Mouse (Mus musculus) heart, embryonic 10.5 days (tissue): ENCODE measurements around the gene Tjp1. TPM values are rescaled to one million over a fixed set of nuclear protein-coding genes. Genes with fewer than 3 reads are reported as not detected.

Experiments used
- DNase-seq: peaks from one replicate; pipeline ENCODE4 v3.0.0-alpha.2; 2017; ENCODE audit warnings: low spot score
- H3K27ac ChIP-seq: fragments of 300-500 bp; sonication (generic); 2 replicates; pipeline ENCODE4 v1.5.1; 2016; ENCODE audit warnings: mild to moderate bottlenecking
- H3K27me3 ChIP-seq: fragments of 300-500 bp; sonication (generic); 2 replicates; pipeline ENCODE4 v1.6.1; 2016; ENCODE audit warnings: mild to moderate bottlenecking; ENCODE audit not compliant: poor library complexity, insufficient read depth, severe bottlenecking
- H3K36me3 ChIP-seq: fragments of 300-500 bp; sonication (generic); 2 replicates; pipeline ENCODE4 v1.6.1; 2016; ENCODE audit warnings: mild to moderate bottlenecking, moderate library complexity
- H3K4me1 ChIP-seq: fragments of 300-500 bp; sonication (generic); 2 replicates; pipeline ENCODE4 v1.6.1; 2016; ENCODE audit warnings: mild to moderate bottlenecking
- H3K4me3 ChIP-seq: fragments of 300-500 bp; sonication (generic); 2 replicates; pipeline ENCODE4 v1.5.1; 2016; ENCODE audit warnings: mild to moderate bottlenecking, moderate library complexity
- H3K9me3 ChIP-seq: fragments of 300-500 bp; sonication (generic); 2 replicates; pipeline ENCODE4 v1.6.1; 2016; ENCODE audit warnings: mild to moderate bottlenecking, moderate library complexity
- WGBS: fragments of 180-500 bp; shearing (Covaris S2); methylation state at CpG from one replicate; pipeline ENCODE4 v1.1.7; 2016; 5-methylcytosine and 5-hydroxymethylcytosine counted together
- polyA plus RNA-seq: library from polyadenylated mRNA; unstranded; fragments of >200 nt; fragmentation: Nextera tagmentation; extraction: Ambion mirVana; gene quantifications from 2 replicates; pipeline ENCODE4 v1.2.1, GENCODE M21; 2016

Gene Tjp1
- polyA plus RNA-seq, 1 experiment from 2014 or later, result 33.6 TPM

GRCm38 (mm10) chr7:65354908-65355307, 172.7 kb downstream of the Tjp1 start:
- H3K4me1 ChIP-seq, result peaks cover 26% of the 10 kb centered on the region
- no peaks in the 10 kb centered on the region for H3K9me3 ChIP-seq
- H3K36me3 ChIP-seq, result 0 out of 2 replicates have a peak, but pooled peaks cover 3% of the 10 kb centered on the region
- H3K27me3 ChIP-seq, result no peaks in the 10 kb centered on the region
- WGBS, result 60% methylated on average over 2 of the region's 2 CpGs
- H3K27ac ChIP-seq, result no peak overlapping the region
- no peak overlapping the region for H3K4me3 ChIP-seq
- DNase-seq, result no peak

GRCm38 (mm10) chr7:65350348-65351079, 177.1 kb downstream of the Tjp1 start:
- Histone ChIP-seq H3K36me3 (0 out of 2 replicates have a peak, but pooled peaks cover 3% of the 10 kb centered on the region), H3K27ac (no peak overlapping the region), H3K4me1 (peaks cover 14% of the 10 kb centered on the region), H3K9me3 (no peaks in the 10 kb centered on the region), H3K27me3 (no peaks in the 10 kb centered on the region), H3K4me3 (no peak overlapping the region)
- 55% methylated on average over 2 of the region's 4 CpGs for WGBS
- DNase-seq, result no peak

DNA sequence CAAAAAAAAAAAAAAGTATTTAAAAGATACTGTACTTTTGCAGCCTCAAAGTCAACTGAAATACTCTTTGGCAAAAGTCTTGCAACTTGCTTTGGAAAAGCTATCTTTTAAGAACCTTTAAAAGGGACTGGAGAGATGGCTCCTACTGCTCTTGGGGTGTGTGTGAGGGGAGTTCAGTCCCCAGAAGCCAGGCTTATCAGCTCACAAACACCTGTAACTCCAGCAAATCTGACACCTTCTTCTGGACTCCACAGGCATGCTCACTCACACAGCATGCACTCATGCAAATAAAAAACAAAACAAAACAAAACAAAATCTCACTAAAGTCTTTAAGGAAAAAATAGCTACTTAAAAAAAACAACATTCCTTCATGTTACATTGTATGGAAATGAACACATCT, 179.0 kb downstream of the Tjp1 start:
- no peaks in the 10 kb centered on the region for H3K36me3 ChIP-seq
- no peak for DNase-seq
- H3K27ac ChIP-seq, result no peak overlapping the region
- peaks cover 14% of the 10 kb centered on the region for H3K4me1 ChIP-seq
- no peaks in the 10 kb centered on the region for H3K27me3 ChIP-seq
- H3K4me3 ChIP-seq, result no peak overlapping the region
- H3K9me3 ChIP-seq, result no peaks in the 10 kb centered on the region

DNA sequence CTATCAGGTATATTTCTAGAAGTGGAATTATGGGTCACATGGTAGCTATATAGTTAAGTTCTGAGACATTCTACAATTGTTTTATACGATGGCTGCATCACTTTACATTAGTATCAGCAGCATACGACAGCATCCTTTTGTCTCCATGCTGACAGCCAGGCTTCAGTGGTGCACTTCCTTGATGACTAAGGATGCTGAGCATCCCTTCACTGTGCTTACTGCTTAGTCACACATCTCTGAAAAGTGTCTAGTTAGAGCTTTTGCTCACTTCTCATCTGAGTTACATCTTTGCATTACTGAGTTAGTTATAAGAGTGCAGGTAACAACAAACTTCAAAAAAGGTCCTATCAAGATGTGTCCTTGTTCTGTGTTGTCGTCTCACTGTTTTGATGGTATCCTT, 182.3 kb downstream of the Tjp1 start:
- Histone ChIP-seq H3K4me1 (peaks cover 10% of the 10 kb centered on the region), H3K36me3 (peaks cover 20% of the 10 kb centered on the region), H3K27me3 (no peaks in the 10 kb centered on the region), H3K4me3 (no peak overlapping the region), H3K9me3 (no peaks in the 10 kb centered on the region), H3K27ac (no peak overlapping the region)
- 80% methylated on average over 3 of the region's 3 CpGs for WGBS
- no peak for DNase-seq

DNA sequence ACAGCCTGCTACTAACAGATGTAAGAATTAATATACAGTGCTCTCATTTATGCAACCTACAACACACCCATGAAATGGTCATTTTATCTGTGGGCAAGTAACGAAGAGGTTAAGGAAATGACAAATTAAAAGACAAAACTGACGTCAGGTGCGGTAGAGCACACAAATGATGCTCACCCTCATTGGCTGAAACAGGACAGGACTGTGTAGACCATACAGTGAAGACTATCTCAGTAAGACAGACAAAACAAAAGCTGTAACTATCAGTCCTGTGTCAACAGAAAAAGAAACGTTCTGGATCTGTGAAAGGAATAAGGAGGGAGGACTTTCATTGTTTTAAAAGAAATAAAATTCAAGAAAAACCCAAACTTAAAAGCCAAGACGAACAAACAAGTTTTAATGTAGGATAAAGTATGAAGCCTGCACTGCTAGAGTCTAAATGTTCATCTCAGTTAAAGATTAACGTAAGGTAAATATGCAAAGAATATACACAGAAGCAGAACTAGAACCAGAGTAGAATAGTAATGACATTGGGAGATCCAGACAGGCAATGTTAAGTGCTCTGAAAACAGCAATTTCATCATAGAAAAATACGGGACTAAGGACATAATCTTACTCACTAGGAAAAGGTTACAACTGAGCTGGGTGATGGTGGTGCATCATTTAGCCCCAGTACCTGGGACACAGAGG, 189.9 kb downstream of the Tjp1 start:
- H3K27ac ChIP-seq, result no peak overlapping the region

GRCm38 (mm10) chr7:65333081-65333760, 194.4 kb downstream of the Tjp1 start:
- DNase-seq, result no peak
- no peak overlapping the region for H3K4me3 ChIP-seq
- no peak overlapping the region for H3K27ac ChIP-seq
- H3K27me3 ChIP-seq, result no peaks in the 10 kb centered on the region
- no peaks in the 10 kb centered on the region for H3K9me3 ChIP-seq
- peaks cover 76% of the 10 kb centered on the region for H3K36me3 ChIP-seq
- H3K4me1 ChIP-seq, result no peaks in the 10 kb centered on the region
- WGBS, result 81% methylated on average over 2 of the region's 2 CpGs

More for the DNA sequence above, 189.9 kb downstream of the Tjp1 start:
- no peak overlapping the region for H3K4me3 ChIP-seq
- H3K36me3 ChIP-seq, result peaks cover 78% of the 10 kb centered on the region
- no peaks in the 10 kb centered on the region for H3K9me3 ChIP-seq
- WGBS, result 89% methylated on average over 7 of the region's 7 CpGs
- no peaks in the 10 kb centered on the region for H3K27me3 ChIP-seq
- DNase-seq, result no peak
- no peaks in the 10 kb centered on the region for H3K4me1 ChIP-seq

DNA sequence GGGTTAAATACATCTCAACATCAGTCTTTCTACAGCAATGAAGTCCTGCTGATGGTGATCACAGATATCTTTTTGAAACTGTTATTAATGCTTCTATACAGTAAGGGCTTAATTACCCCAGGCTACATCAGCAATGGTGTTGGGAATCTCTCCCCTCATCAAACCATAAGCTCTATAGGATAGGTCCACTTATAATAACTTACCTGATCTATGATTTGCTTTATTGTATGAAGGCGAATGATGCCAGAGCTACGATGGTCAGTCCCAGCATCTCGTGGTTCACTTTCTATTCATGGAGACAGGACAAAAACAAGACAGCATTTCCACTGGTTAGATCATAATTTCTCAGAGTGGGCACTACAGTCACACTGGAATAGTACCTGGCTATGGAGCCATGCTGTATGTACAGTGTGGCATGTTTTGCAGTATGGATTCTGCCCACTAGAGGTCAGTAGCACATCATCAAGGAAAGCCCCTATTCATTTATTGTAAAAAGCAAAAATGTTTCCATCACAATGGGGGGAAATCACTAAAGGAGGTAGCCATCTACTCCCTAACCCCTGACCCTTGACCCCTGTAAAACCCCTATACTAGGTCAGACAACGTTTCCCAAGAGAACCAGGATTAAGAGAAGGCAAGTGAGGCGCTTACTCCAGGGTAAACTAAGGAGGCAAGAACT, 208.4 kb downstream of the Tjp1 start:
- Histone ChIP-seq H3K36me3 (peaks cover 74% of the 10 kb centered on the region), H3K27ac (no peak overlapping the region), H3K9me3 (no peaks in the 10 kb centered on the region), H3K4me3 (no peak overlapping the region), H3K27me3 (no peaks in the 10 kb centered on the region), H3K4me1 (no peaks in the 10 kb centered on the region)
- no peak for DNase-seq
- 73% methylated on average over 5 of the region's 5 CpGs for WGBS

GRCm38 (mm10) chr7:65317418-65317817, 210.2 kb downstream of the Tjp1 start:
- Histone ChIP-seq H3K4me3 (no peak overlapping the region), H3K27ac (no peak overlapping the region), H3K4me1 (no peaks in the 10 kb centered on the region), H3K36me3 (peaks cover 76% of the 10 kb centered on the region), H3K27me3 (no peaks in the 10 kb centered on the region), H3K9me3 (no peaks in the 10 kb centered on the region)
- 33% methylated on average over 5 of the region's 5 CpGs for WGBS
- DNase-seq, result no peak

GRCm38 (mm10) chr7:65315182-65315581, 212.4 kb downstream of the Tjp1 start:
- H3K36me3 ChIP-seq, result peaks cover 83% of the 10 kb centered on the region
- WGBS, result 89% methylated on average over 2 of the region's 2 CpGs
- H3K4me1 ChIP-seq, result no peaks in the 10 kb centered on the region
- no peak for DNase-seq
- H3K27me3 ChIP-seq, result no peaks in the 10 kb centered on the region
- H3K27ac ChIP-seq, result no peak overlapping the region
- no peak overlapping the region for H3K4me3 ChIP-seq
- H3K9me3 ChIP-seq, result no peaks in the 10 kb centered on the region

- Histone ChIP-seq H3K4me3 (no peak overlapping the region), H3K27ac (no peak overlapping the region), H3K36me3 (peaks cover 69% of the 10 kb centered on the region), H3K4me1 (no peaks in the 10 kb centered on the region), H3K9me3 (no peaks in the 10 kb centered on the region), H3K27me3 (no peaks in the 10 kb centered on the region)
- WGBS, result 94% methylated on average over 6 of the region's 6 CpGs
- DNase-seq, result no peak
Measured at GRCm38 (mm10) chr7:65296675-65297589, 230.6 kb downstream of the Tjp1 start.

DNA sequence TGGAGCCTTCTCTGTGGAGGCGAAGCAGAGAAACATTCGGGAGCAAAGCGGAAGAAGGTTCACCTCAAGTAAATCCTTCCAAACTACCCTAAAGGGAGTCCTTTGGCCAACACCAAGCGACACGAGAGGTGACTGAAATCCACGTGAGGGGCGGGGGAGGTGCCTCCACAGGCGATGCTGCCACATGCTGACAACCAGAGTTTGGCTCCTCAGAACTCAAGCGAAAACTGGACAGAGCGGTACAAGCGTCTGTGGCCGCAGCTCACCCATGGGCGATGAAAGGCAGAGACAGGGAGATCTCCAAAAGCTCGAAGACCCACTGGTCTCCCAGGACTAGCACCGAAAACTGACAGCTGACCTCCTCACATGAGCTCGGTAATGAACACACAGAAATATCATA, 244.7 kb downstream of the Tjp1 start:
- no peak overlapping the region for H3K27ac ChIP-seq

GRCm38 (mm10) chr7:65281960-65282359, 245.6 kb downstream of the Tjp1 start:
- H3K9me3 ChIP-seq, result no peaks in the 10 kb centered on the region
- peaks cover 3% of the 10 kb centered on the region; the same call in 1 of the 2 replicates for H3K4me1 ChIP-seq
- no peak for DNase-seq
- no peaks in the 10 kb centered on the region for H3K36me3 ChIP-seq
- 76% methylated on average over 3 of the region's 3 CpGs for WGBS
- no peaks in the 10 kb centered on the region; the same call in 1 of the 2 replicates for H3K27me3 ChIP-seq
- no peak overlapping the region for H3K27ac ChIP-seq
- H3K4me3 ChIP-seq, result no peak overlapping the region

More for the DNA sequence above, 244.7 kb downstream of the Tjp1 start:
- peaks cover 3% of the 10 kb centered on the region; the same call in 1 of the 2 replicates for H3K4me1 ChIP-seq
- no peaks in the 10 kb centered on the region for H3K36me3 ChIP-seq
- 63% methylated on average over 16 of the region's 16 CpGs for WGBS
- no peak for DNase-seq
- H3K4me3 ChIP-seq, result no peak overlapping the region
- H3K9me3 ChIP-seq, result no peaks in the 10 kb centered on the region
- H3K27me3 ChIP-seq, result no peaks in the 10 kb centered on the region; the same call in 1 of the 2 replicates
